Mouse (Mus musculus) limb, embryonic 14.5 days (tissue): ENCODE data around the gene Rai14. TPM values are rescaled to one million over a fixed set of nuclear protein-coding genes. Genes with fewer than 3 reads are reported as not detected.

Source experiments
- ATAC-seq: fragments of 200-750 bp; cut with Nextera tagmentation; 2 replicates; pipeline ENCODE4 v1.8.0; 2017; ENCODE audit warnings: low read depth, moderate number of reproducible peaks, moderate TSS enrichment; ENCODE audit not compliant: low FRiP score
- DNase-seq: peaks from one replicate; pipeline ENCODE4 v3.0.0-alpha.2; 2015; ENCODE audit warnings: low spot score
- H3K27ac ChIP-seq: fragments of 300-500 bp; sonication (generic); replicated peaks from 2 replicates; pipeline ENCODE4 v1.5.1; 2014; ENCODE audit warnings: low read depth, mild to moderate bottlenecking, low read length, moderate library complexity, mixed read lengths
- H3K27me3 ChIP-seq: fragments of 300-500 bp; sonication (generic); 2 replicates; pipeline ENCODE4 v1.6.1; 2014; ENCODE audit warnings: low read length, mixed read lengths; ENCODE audit not compliant: control insufficient read depth, insufficient read depth
- H3K36me3 ChIP-seq: fragments of 300-500 bp; sonication (generic); 2 replicates; pipeline ENCODE4 v1.6.1; 2014; ENCODE audit warnings: mild to moderate bottlenecking, low read length, moderate library complexity, mixed read lengths; ENCODE audit not compliant: control insufficient read depth, insufficient read depth
- H3K4me1 ChIP-seq: fragments of 300-500 bp; sonication (generic); 2 replicates; pipeline ENCODE4 v1.6.1; 2014; ENCODE audit warnings: antibody characterized with exemption, low read length, mixed read lengths; ENCODE audit not compliant: control insufficient read depth, insufficient read depth
- H3K4me2 ChIP-seq: fragments of 300-500 bp; sonication (generic); replicated peaks from 2 replicates; pipeline ENCODE4 v1.6.1; 2014; ENCODE audit warnings: low read depth, mild to moderate bottlenecking, low read length, moderate library complexity; ENCODE audit not compliant: severe bottlenecking
- H3K4me3 ChIP-seq: fragments of 300-500 bp; sonication (generic); replicated peaks from 2 replicates; pipeline ENCODE4 v1.5.1; 2014; ENCODE audit warnings: low read length
- H3K9ac ChIP-seq: fragments of 300-500 bp; sonication (generic); 2 replicates; pipeline ENCODE4 v1.6.1; 2014; ENCODE audit warnings: mild to moderate bottlenecking, low read depth, low read length, moderate library complexity; ENCODE audit not compliant: severe bottlenecking
- H3K9me3 ChIP-seq: fragments of 300-500 bp; sonication (generic); 2 replicates; pipeline ENCODE4 v1.6.1; 2016; ENCODE audit warnings: low read length; ENCODE audit not compliant: control insufficient read depth
- POLR2A ChIP-seq: fragments of 200-500 bp; IDR thresholded peaks from 2 replicates; pipeline ENCODE4 v1.8.0; 2012; ENCODE audit warnings: inconsistent platforms, mild to moderate bottlenecking, moderate library complexity, borderline replicate concordance; ENCODE audit not compliant: insufficient read depth, insufficient read length; ENCODE audit errors: extremely low read depth
- WGBS: fragments of 180-500 bp; shearing (Covaris S2); extraction: QIAGEN DNeasy Blood & Tissue Kit; methylation state at CpG from one replicate; pipeline ENCODE4 v1.1.7; 2014; 5-methylcytosine and 5-hydroxymethylcytosine counted together
- polyA plus RNA-seq, 2 experiments: library from polyadenylated mRNA; depleted of rRNA in 1 of 2; stranded (reverse) in 1 of 2; unstranded in 1 of 2; fragments of >200 nt; fragmentation: Nextera tagmentation in 1 of 2; extraction: Ambion mirVana in 1 of 2; gene quantifications; 2 replicates each; pipeline versions ENCODE4 v1.2.1 to v1.2.3; 2012 to 2014

The Rai14 gene
- polyA plus RNA-seq, 2 experiments = 44.6 to 57.2 TPM

GRCm38 (mm10) chr15:10619678-10620077, 94.7 kb downstream of the Rai14 start:
- Histone ChIP-seq H3K4me1 (peaks cover 54% of the 10 kb centered on the region), H3K27ac (no peak overlapping the region; the same call in 1 of the 2 replicates), H3K9me3 (0 out of 2 replicates have a peak, but pooled peaks cover 4% of the 10 kb centered on the region), H3K36me3 (peaks cover 20% of the 10 kb centered on the region), H3K4me2 (no peak overlapping the region), H3K4me3 (no peak overlapping the region), H3K9ac (no peak overlapping the region), H3K27me3 (no peaks in the 10 kb centered on the region)
- no peak for TF ChIP-seq POLR2A
- WGBS = 95% methylated on average over 3 of the region's 3 CpGs
- DNase-seq = no peak
- ATAC-seq = no peak

- peaks cover 51% of the 10 kb centered on the region for H3K4me1 ChIP-seq
- H3K4me2 ChIP-seq = no peak overlapping the region
- H3K9me3 ChIP-seq = 0 out of 2 replicates have a peak, but pooled peaks cover 4% of the 10 kb centered on the region
- no peak overlapping the region for H3K4me3 ChIP-seq
- H3K36me3 ChIP-seq = peaks cover 19% of the 10 kb centered on the region
- no peak for TF ChIP-seq POLR2A
- H3K9ac ChIP-seq = no peak overlapping the region
- no peaks in the 10 kb centered on the region for H3K27me3 ChIP-seq
- no peak overlapping the region for H3K27ac ChIP-seq
- DNase-seq = no peak
- WGBS = 91% methylated on average over 2 of the region's 2 CpGs
- no peak for ATAC-seq
These were observed 96.1 kb downstream of the Rai14 start for GRCm38 (mm10) chr15:10618276-10618675.

GRCm38 (mm10) chr15:10616001-10616400, 98.4 kb downstream of the Rai14 start:
- WGBS = 51% methylated on average over 6 of the region's 6 CpGs
- DNase-seq = no peak
- Histone ChIP-seq H3K27me3 (no peaks in the 10 kb centered on the region), H3K9me3 (0 out of 2 replicates have a peak, but pooled peaks cover 4% of the 10 kb centered on the region), H3K9ac (no peak overlapping the region), H3K4me2 (no peak overlapping the region), H3K27ac (peak overlapping the region; percentile 75), H3K36me3 (peaks cover 19% of the 10 kb centered on the region), H3K4me1 (peaks cover 33% of the 10 kb centered on the region), H3K4me3 (no peak overlapping the region)
- ATAC-seq = no peak
- TF ChIP-seq POLR2A = no peak

GRCm38 (mm10) chr15:10611040-10611439, 103.4 kb downstream of the Rai14 start:
- peaks cover 30% of the 10 kb centered on the region for H3K4me1 ChIP-seq
- H3K27ac ChIP-seq = no peak overlapping the region
- H3K9me3 ChIP-seq = no peaks in the 10 kb centered on the region
- DNase-seq = no peak
- peaks cover 18% of the 10 kb centered on the region for H3K36me3 ChIP-seq
- no peak for ATAC-seq
- TF ChIP-seq POLR2A = no peak
- 90% methylated on average over 9 of the region's 9 CpGs for WGBS
- no peaks in the 10 kb centered on the region for H3K27me3 ChIP-seq
- H3K4me3 ChIP-seq = no peak overlapping the region
- H3K4me2 ChIP-seq = no peak overlapping the region
- H3K9ac ChIP-seq = no peak overlapping the region

GRCm38 (mm10) chr15:10609107-10609506, 105.3 kb downstream of the Rai14 start:
- Histone ChIP-seq H3K4me2 (no peak overlapping the region), H3K9ac (no peak overlapping the region), H3K4me1 (peaks cover 16% of the 10 kb centered on the region), H3K9me3 (0 out of 2 replicates have a peak, but pooled peaks cover under 1% of the 10 kb centered on the region), H3K36me3 (peaks cover 33% of the 10 kb centered on the region), H3K4me3 (no peak overlapping the region), H3K27me3 (no peaks in the 10 kb centered on the region), H3K27ac (peak overlapping the region; percentile 27; the same call in 1 of the 2 replicates)
- ATAC-seq (peak; percentile 21; the same call in 1 of the 2 replicates), DNase-seq (no peak)
- 63% methylated on average over 4 of the region's 4 CpGs for WGBS
- TF ChIP-seq POLR2A = no peak
